11 mouse cellular contexts compared by ENCODE assay signal in the genomic region with DNA sequence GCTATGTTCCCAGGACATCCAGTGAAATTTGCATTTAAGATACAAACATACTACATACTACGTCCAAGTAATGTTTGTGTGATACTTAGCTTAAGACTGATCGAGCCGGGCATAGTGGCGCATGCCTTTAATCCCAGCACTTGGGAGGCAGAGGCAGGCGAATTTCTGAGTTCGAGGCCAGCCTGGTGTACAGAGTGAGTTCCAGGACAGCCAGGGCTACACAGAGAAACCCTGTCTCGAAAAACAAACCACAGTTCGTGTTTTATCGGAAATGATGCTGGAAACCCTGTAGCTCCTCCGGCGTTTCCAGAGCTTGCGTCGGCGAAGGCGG. TPM values are rescaled to one million over a fixed set of nuclear protein-coding genes. Genes with fewer than 3 reads are reported as not detected.
DNase-seq lines count a peak whose midpoint lies in the region; ATAC-seq and TF ChIP-seq lines count a peak whose summit lies in the region.
"Not testable (repeated sequence)": the region's sequence is repeated elsewhere in the genome, so short reads cannot be mapped to it uniquely, and the experiment has no call there.
"Had no signal": no experiment of that assay in that cellular context is flagged by ENCODE, and none has a peak within 500 bp of the region (broad histone marks: within the 10 kb centered on the region; RNA-seq: fewer than 3 reads in every experiment).

No protein-coding gene starts in this region.

- TF ChIP-seq CTCF in C2C12 (IDR thresholded peaks at IDR 0.05; ENCODE audit: control insufficient read depth, insufficient read depth, insufficient read length): not testable (repeated sequence)

- not testable (repeated sequence) for H3K27me3 ChIP-seq in C2C12 (ENCODE audit: control insufficient read depth, insufficient read depth, insufficient read length); embryonic facial prominence, embryonic 11.5 days (ENCODE audit: control insufficient read depth, insufficient read depth, low read length); forebrain, embryonic 16.5 days (replicated peaks; ENCODE audit: control insufficient read depth, insufficient read depth, low read length); hindbrain, embryonic 11.5 days (ENCODE audit: control insufficient read depth, insufficient read depth, low read length); kidney, embryonic 15.5 days; liver, embryonic 12.5 days (replicated peaks); midbrain, embryonic 10.5 days (ENCODE audit: low read depth, poor library complexity, severe bottlenecking); neural tube, embryonic 14.5 days (ENCODE audit: control insufficient read depth, insufficient read depth, low read length)

- not testable (repeated sequence) for H3K9me3 ChIP-seq in embryonic facial prominence, embryonic 11.5 days (replicated peaks; ENCODE audit: control insufficient read depth, low read length); forebrain, embryonic 16.5 days (ENCODE audit: control insufficient read depth, low read length); hindbrain, embryonic 11.5 days (ENCODE audit: control insufficient read depth, low read length); kidney, embryonic 15.5 days (replicated peaks); liver, embryonic 12.5 days (replicated peaks); midbrain, embryonic 10.5 days (replicated peaks); neural tube, embryonic 14.5 days (ENCODE audit: control insufficient read depth, low read length)

- H3K4me1 ChIP-seq in embryonic facial prominence, embryonic 11.5 days (ENCODE audit: control insufficient read depth, insufficient read depth, low read length); hindbrain, embryonic 11.5 days (replicated peaks; ENCODE audit: control insufficient read depth, insufficient read depth, low read length): not testable (repeated sequence)
- H3K4me1 ChIP-seq in forebrain, embryonic 16.5 days (replicated peaks; ENCODE audit: control insufficient read depth, insufficient read depth, low read length): peaks cover 30% of the 10 kb centered on the region
- peaks cover 39% of the 10 kb centered on the region for H3K4me1 ChIP-seq in kidney, embryonic 15.5 days
- H3K4me1 ChIP-seq in liver, embryonic 12.5 days: peaks cover 49% of the 10 kb centered on the region
- peaks cover 34% of the 10 kb centered on the region for H3K4me1 ChIP-seq in midbrain, embryonic 10.5 days
- peaks cover 22% of the 10 kb centered on the region for H3K4me1 ChIP-seq in neural tube, embryonic 14.5 days (ENCODE audit: control insufficient read depth, insufficient read depth, low read length)

- peaks cover 41% of the 10 kb centered on the region for H3K79me3 ChIP-seq in C2C12 (ENCODE audit: low read depth)

- peak overlapping the region; percentile 97 for H3K9ac ChIP-seq in embryonic facial prominence, embryonic 11.5 days (replicated peaks; ENCODE audit: low read length)
- peak overlapping the region; percentile 96 for H3K9ac ChIP-seq in forebrain, embryonic 16.5 days (replicated peaks; ENCODE audit: low read depth, low read length)
- peak overlapping the region; percentile 96 for H3K9ac ChIP-seq in hindbrain, embryonic 11.5 days (ENCODE audit: low read depth, low read length)
- peak overlapping the region; percentile 96 for H3K9ac ChIP-seq in kidney, embryonic 15.5 days
- H3K9ac ChIP-seq in liver, embryonic 12.5 days: peak overlapping the region; percentile 95
- H3K9ac ChIP-seq in neural tube, embryonic 14.5 days (replicated peaks; ENCODE audit: low read depth, low read length): peak overlapping the region; percentile 93

- peak; percentile 10; the same call in 1 of the 2 replicates for ATAC-seq in embryonic facial prominence, embryonic 11.5 days (replicated peaks; ENCODE audit: insufficient number of reproducible peaks, low FRiP score, low TSS enrichment, low read depth)
- ATAC-seq in forebrain, embryonic 16.5 days: peak; percentile 19; the same call in 1 of the 2 replicates
- not testable (repeated sequence) for ATAC-seq in hindbrain, embryonic 11.5 days (ENCODE audit: low FRiP score)
- ATAC-seq in kidney, embryonic 15.5 days (replicated peaks; ENCODE audit: low FRiP score): 0 out of 2 replicates have a peak, but pooled peaks have one; percentile 11
- ATAC-seq in liver, embryonic 12.5 days: peak; percentile 21; the same call in 1 of the 2 replicates
- peak; percentile 16; the same call in 1 of the 2 replicates for ATAC-seq in neural tube, embryonic 14.5 days (ENCODE audit: low read depth)

- peaks cover 54% of the 10 kb centered on the region for H3K79me2 ChIP-seq in C2C12 (ENCODE audit: control insufficient read depth, insufficient read depth)

- H3K27ac ChIP-seq in embryonic facial prominence, embryonic 11.5 days (replicated peaks; ENCODE audit: low read depth, low read length): not testable (repeated sequence)
- H3K27ac ChIP-seq in forebrain, embryonic 16.5 days (ENCODE audit: low read length): peak overlapping the region; percentile 86
- H3K27ac ChIP-seq in hindbrain, embryonic 11.5 days (ENCODE audit: low read depth, low read length): peak overlapping the region; percentile 47; the same call in 1 of the 2 replicates
- peak overlapping the region; percentile 81 for H3K27ac ChIP-seq in kidney, embryonic 15.5 days
- peak overlapping the region; percentile 90 for H3K27ac ChIP-seq in liver, embryonic 12.5 days
- H3K27ac ChIP-seq in midbrain, embryonic 10.5 days (replicated peaks): peak overlapping the region; percentile 96
- peak overlapping the region; percentile 85 for H3K27ac ChIP-seq in neural tube, embryonic 14.5 days (ENCODE audit: low read depth, low read length)

- H3K4me3 ChIP-seq in C2C12 (ENCODE audit: insufficient read depth, poor library complexity, severe bottlenecking): peak overlapping the region; percentile 91
- H3K4me3 ChIP-seq in embryonic facial prominence, embryonic 11.5 days (ENCODE audit: low read depth, low read length): peak overlapping the region; percentile 90
- peak overlapping the region; percentile 95 for H3K4me3 ChIP-seq in forebrain, embryonic 16.5 days (replicated peaks; ENCODE audit: low read length)
- H3K4me3 ChIP-seq in hindbrain, embryonic 11.5 days (ENCODE audit: low read depth, low read length): peak overlapping the region; percentile 100
- peak overlapping the region; percentile 95 for H3K4me3 ChIP-seq in kidney, embryonic 15.5 days (replicated peaks)
- H3K4me3 ChIP-seq in liver, embryonic 12.5 days: peak overlapping the region; percentile 88
- H3K4me3 ChIP-seq in midbrain, embryonic 10.5 days: peak overlapping the region; percentile 95
- peak overlapping the region; percentile 92 for H3K4me3 ChIP-seq in neural tube, embryonic 14.5 days (ENCODE audit: low read depth, low read length)

- DNase-seq in embryonic facial prominence, embryonic 11.5 days (ENCODE audit: low spot score); hindbrain, embryonic 11.5 days (ENCODE audit: low spot score); midbrain, embryonic 10.5 days (ENCODE audit: low spot score): not testable (repeated sequence)

- WGBS in embryonic facial prominence, embryonic 11.5 days: 12% methylated on average over 15 of the region's 15 CpGs
- 10% methylated on average over 15 of the region's 15 CpGs for WGBS in forebrain, embryonic 16.5 days
- WGBS in hindbrain, embryonic 11.5 days: 12% methylated on average over 15 of the region's 15 CpGs
- 12% methylated on average over 15 of the region's 15 CpGs for WGBS in kidney, embryonic 15.5 days
- WGBS in liver, embryonic 12.5 days (ENCODE audit: insufficient replicate concordance): 4% methylated on average over 15 of the region's 15 CpGs
- WGBS in midbrain, embryonic 10.5 days: 12% methylated on average over 15 of the region's 15 CpGs
- 12% methylated on average over 15 of the region's 15 CpGs for WGBS in neural tube, embryonic 14.5 days

- peak overlapping the region; percentile 85 for H3K4me2 ChIP-seq in embryonic facial prominence, embryonic 11.5 days (ENCODE audit: low read depth, low read length)
- H3K4me2 ChIP-seq in forebrain, embryonic 16.5 days (ENCODE audit: low read length): peak overlapping the region; percentile 47
- peak overlapping the region; percentile 75 for H3K4me2 ChIP-seq in hindbrain, embryonic 11.5 days (replicated peaks; ENCODE audit: low read depth, low read length)
- H3K4me2 ChIP-seq in kidney, embryonic 15.5 days: peak overlapping the region; percentile 81
- peak overlapping the region; percentile 90 for H3K4me2 ChIP-seq in liver, embryonic 12.5 days
- peak overlapping the region; percentile 57 for H3K4me2 ChIP-seq in neural tube, embryonic 14.5 days (ENCODE audit: low read depth, low read length)

- H3ac ChIP-seq in C2C12 (ENCODE audit: control insufficient read depth, insufficient read length, low read depth): peak overlapping the region; percentile 60

- not testable (repeated sequence) for H3K36me3 ChIP-seq in C2C12 (ENCODE audit: control insufficient read depth, insufficient read depth); embryonic facial prominence, embryonic 11.5 days (replicated peaks; ENCODE audit: control insufficient read depth, insufficient read depth, low read depth, low read length); forebrain, embryonic 16.5 days (ENCODE audit: control insufficient read depth, insufficient read depth); hindbrain, embryonic 11.5 days (ENCODE audit: control insufficient read depth, insufficient read depth, low read length); kidney, embryonic 15.5 days; midbrain, embryonic 10.5 days; neural tube, embryonic 14.5 days (ENCODE audit: control insufficient read depth, insufficient read depth, low read length)
- peaks cover 15% of the 10 kb centered on the region for H3K36me3 ChIP-seq in liver, embryonic 12.5 days

RNA-seq across cellular contexts. Expression of gene Zfp598, which starts 0.3 kb away (rescaled TPM):
- polyA plus RNA-seq in C2C12 (2012; fragmentation: generic; extraction: Trizol): 34.6 TPM
- polyA plus RNA-seq in embryonic facial prominence, embryonic 11.5 days (2014; fragmentation: Nextera tagmentation; extraction: Ambion mirVana): 24.1 and 26.6 TPM in 2 replicates
- 17.9 and 22.0 TPM in 2 replicates for polyA plus RNA-seq in forebrain, embryonic 16.5 days (2015; fragmentation: Nextera tagmentation; extraction: Ambion mirVana)
- 24.7 and 24.8 TPM in 2 replicates for polyA plus RNA-seq in hindbrain, embryonic 11.5 days (2014; fragmentation: Nextera tagmentation; extraction: Ambion mirVana)
- 23.9 and 27.6 TPM in 2 replicates for polyA plus RNA-seq in kidney, embryonic 15.5 days (2015; fragmentation: Nextera tagmentation; extraction: Ambion mirVana)
- polyA plus RNA-seq in liver, embryonic 12.5 days (2016; fragmentation: Nextera tagmentation; extraction: Ambion mirVana): 19.7 and 20.4 TPM in 2 replicates
- 21.7 and 24.3 TPM in 2 replicates for polyA plus RNA-seq in midbrain, embryonic 10.5 days (2016; fragmentation: Nextera tagmentation; extraction: Ambion mirVana)
- 22.6 and 24.5 TPM in 2 replicates for polyA plus RNA-seq in neural tube, embryonic 14.5 days (2014; fragmentation: Nextera tagmentation; extraction: Ambion mirVana)

RNA-seq across cellular contexts. Expression of gene Npw, which starts 10.9 kb away (rescaled TPM):
- polyA plus RNA-seq in C2C12 (2012; fragmentation: generic; extraction: Trizol): 0.42 TPM
- polyA plus RNA-seq in embryonic facial prominence, embryonic 11.5 days (2014; fragmentation: Nextera tagmentation; extraction: Ambion mirVana): 0.48 TPM in 1 of 2 replicates, not detected in the other
- not detected in 2 replicates for polyA plus RNA-seq in forebrain, embryonic 16.5 days (2015; fragmentation: Nextera tagmentation; extraction: Ambion mirVana)
- polyA plus RNA-seq in hindbrain, embryonic 11.5 days (2014; fragmentation: Nextera tagmentation; extraction: Ambion mirVana): not detected in 2 replicates
- polyA plus RNA-seq in kidney, embryonic 15.5 days (2015; fragmentation: Nextera tagmentation; extraction: Ambion mirVana): 0.35 and 0.43 TPM in 2 replicates
- polyA plus RNA-seq in liver, embryonic 12.5 days (2016; fragmentation: Nextera tagmentation; extraction: Ambion mirVana): 0.33 TPM in 1 of 2 replicates, not detected in the other
- polyA plus RNA-seq in midbrain, embryonic 10.5 days (2016; fragmentation: Nextera tagmentation; extraction: Ambion mirVana): not detected in 2 replicates
- not detected in 2 replicates for polyA plus RNA-seq in neural tube, embryonic 14.5 days (2014; fragmentation: Nextera tagmentation; extraction: Ambion mirVana)
- polyA plus RNA-seq: frontal cortex, adult 2 months; inflammation-experienced regulatory T-cells, adult 6 months; Patski had no signal

RNA-seq across cellular contexts. Expression of gene Slc9a3r2, which starts 19.1 kb away (rescaled TPM):
- 10.0 TPM for polyA plus RNA-seq in C2C12 (2012; fragmentation: generic; extraction: Trizol)
- polyA plus RNA-seq in embryonic facial prominence, embryonic 11.5 days (2014; fragmentation: Nextera tagmentation; extraction: Ambion mirVana): 48.3 and 50.2 TPM in 2 replicates
- 28.1 and 31.2 TPM in 2 replicates for polyA plus RNA-seq in forebrain, embryonic 16.5 days (2015; fragmentation: Nextera tagmentation; extraction: Ambion mirVana)
- polyA plus RNA-seq in hindbrain, embryonic 11.5 days (2014; fragmentation: Nextera tagmentation; extraction: Ambion mirVana): 36.0 and 36.3 TPM in 2 replicates
- polyA plus RNA-seq in kidney, embryonic 15.5 days (2015; fragmentation: Nextera tagmentation; extraction: Ambion mirVana): 101 and 106 TPM in 2 replicates
- 14.6 and 15.2 TPM in 2 replicates for polyA plus RNA-seq in liver, embryonic 12.5 days (2016; fragmentation: Nextera tagmentation; extraction: Ambion mirVana)
- polyA plus RNA-seq in midbrain, embryonic 10.5 days (2016; fragmentation: Nextera tagmentation; extraction: Ambion mirVana): 30.2 and 33.2 TPM in 2 replicates
- 49.3 and 52.6 TPM in 2 replicates for polyA plus RNA-seq in neural tube, embryonic 14.5 days (2014; fragmentation: Nextera tagmentation; extraction: Ambion mirVana)
- polyA plus RNA-seq: inflammation-experienced regulatory T-cells, adult 6 months had no signal

RNA-seq across cellular contexts. Expression of gene Syngr3, which starts 20.6 kb away (rescaled TPM):
- polyA plus RNA-seq in C2C12 (2012; fragmentation: generic; extraction: Trizol): 0.61 TPM
- 6.2 and 6.6 TPM in 2 replicates for polyA plus RNA-seq in embryonic facial prominence, embryonic 11.5 days (2014; fragmentation: Nextera tagmentation; extraction: Ambion mirVana)
- polyA plus RNA-seq in forebrain, embryonic 16.5 days (2015; fragmentation: Nextera tagmentation; extraction: Ambion mirVana): 143 and 193 TPM in 2 replicates
- polyA plus RNA-seq in hindbrain, embryonic 11.5 days (2014; fragmentation: Nextera tagmentation; extraction: Ambion mirVana): 11.9 and 12.1 TPM in 2 replicates
- 2.4 and 4.6 TPM in 2 replicates for polyA plus RNA-seq in kidney, embryonic 15.5 days (2015; fragmentation: Nextera tagmentation; extraction: Ambion mirVana)
- polyA plus RNA-seq in liver, embryonic 12.5 days (2016; fragmentation: Nextera tagmentation; extraction: Ambion mirVana): 0.06 and 0.27 TPM in 2 replicates
- polyA plus RNA-seq in midbrain, embryonic 10.5 days (2016; fragmentation: Nextera tagmentation; extraction: Ambion mirVana): 10.3 and 16.1 TPM in 2 replicates
- polyA plus RNA-seq in neural tube, embryonic 14.5 days (2014; fragmentation: Nextera tagmentation; extraction: Ambion mirVana): 154 and 196 TPM in 2 replicates

RNA-seq across cellular contexts. Expression of gene Gfer, which starts 26.8 kb away (rescaled TPM):
- 62.8 TPM for polyA plus RNA-seq in C2C12 (2012; fragmentation: generic; extraction: Trizol)
- 46.8 and 52.4 TPM in 2 replicates for polyA plus RNA-seq in embryonic facial prominence, embryonic 11.5 days (2014; fragmentation: Nextera tagmentation; extraction: Ambion mirVana)
- 35.0 and 35.4 TPM in 2 replicates for polyA plus RNA-seq in forebrain, embryonic 16.5 days (2015; fragmentation: Nextera tagmentation; extraction: Ambion mirVana)
- polyA plus RNA-seq in hindbrain, embryonic 11.5 days (2014; fragmentation: Nextera tagmentation; extraction: Ambion mirVana): 44.3 and 47.5 TPM in 2 replicates
- 45.6 and 49.5 TPM in 2 replicates for polyA plus RNA-seq in kidney, embryonic 15.5 days (2015; fragmentation: Nextera tagmentation; extraction: Ambion mirVana)
- polyA plus RNA-seq in liver, embryonic 12.5 days (2016; fragmentation: Nextera tagmentation; extraction: Ambion mirVana): 51.4 and 52.5 TPM in 2 replicates
- polyA plus RNA-seq in midbrain, embryonic 10.5 days (2016; fragmentation: Nextera tagmentation; extraction: Ambion mirVana): 52.3 and 58.5 TPM in 2 replicates
- 37.0 and 40.1 TPM in 2 replicates for polyA plus RNA-seq in neural tube, embryonic 14.5 days (2014; fragmentation: Nextera tagmentation; extraction: Ambion mirVana)
